Mouse (Mus musculus): ENCODE data around the gene Olfr1104.

The Olfr1104 gene

DNA sequence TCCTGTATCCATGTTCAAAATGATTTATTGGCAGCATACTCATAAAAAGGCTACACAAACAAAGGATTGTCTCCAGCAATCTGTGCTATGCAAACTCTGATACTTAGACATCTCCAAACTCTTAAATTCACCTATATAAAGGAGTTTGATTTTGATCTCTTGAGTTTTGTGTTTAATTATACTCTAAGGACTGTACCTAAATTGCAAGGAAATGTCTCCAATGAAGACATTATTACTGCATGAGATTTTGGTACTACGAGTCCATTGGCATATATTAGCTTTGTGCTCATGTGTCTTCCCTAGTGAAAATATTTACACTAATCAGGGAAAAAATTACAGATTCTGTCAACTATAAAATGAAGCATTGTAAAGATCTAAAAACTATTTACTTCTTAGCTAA lies at the start of gene Olfr1104:
TSS of gene Olfr1104 (minus strand) at position 101 of the 400 bp plus-strand sequence.
- DNase-seq (ENCODE audit: low spot score in 2 of 2): no peak

- no peak for DNase-seq (ENCODE audit: low spot score in 2 of 2)
Measured at GRCm38 (mm10) chr2:87075717-87076116, 48.8 kb upstream of the Olfr1104 start, which contains the start of gene Olfr1107. TSS of gene Olfr1107 (minus strand) at chr2:87075817.

DNA sequence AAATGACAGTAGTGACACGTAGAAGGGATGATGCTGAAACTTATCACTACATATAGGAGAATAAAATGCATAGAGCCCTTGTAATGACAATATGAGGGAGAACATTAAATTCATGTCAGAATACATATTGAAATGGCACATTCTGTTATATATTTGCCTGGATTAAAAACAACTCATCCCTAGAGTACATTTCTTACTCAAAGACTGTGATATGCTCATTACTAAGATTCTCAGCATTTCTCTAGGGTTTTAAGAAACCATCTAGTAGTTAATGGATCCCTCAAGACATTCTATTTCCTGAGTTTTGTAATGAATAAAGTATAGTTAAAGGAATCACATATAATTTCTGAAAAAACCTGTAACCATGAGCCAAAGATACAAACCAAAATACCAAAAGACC lies 25.3 kb upstream of the Olfr1104 start, which contains the start of gene Olfr1106:
TSS of gene Olfr1106 (minus strand) at position 101 of the 400 bp plus-strand sequence.
- no peak for DNase-seq (ENCODE audit: low spot score in 2 of 2)

GRCm38 (mm10) chr2:87036431-87036830 lies 9.6 kb upstream of the Olfr1104 start, which contains the start of gene Olfr1105:
TSS of gene Olfr1105 (minus strand) at chr2:87036531.
- DNase-seq (ENCODE audit: low spot score in 2 of 2): no peak

GRCm38 (mm10) chr2:86998098-86998497 lies 28.8 kb downstream of the Olfr1104 start, which contains the start of gene Olfr1102:
TSS of gene Olfr1102 (plus strand) at chr2:86998398.
- DNase-seq (ENCODE audit: low spot score in 2 of 2): no peak

DNA sequence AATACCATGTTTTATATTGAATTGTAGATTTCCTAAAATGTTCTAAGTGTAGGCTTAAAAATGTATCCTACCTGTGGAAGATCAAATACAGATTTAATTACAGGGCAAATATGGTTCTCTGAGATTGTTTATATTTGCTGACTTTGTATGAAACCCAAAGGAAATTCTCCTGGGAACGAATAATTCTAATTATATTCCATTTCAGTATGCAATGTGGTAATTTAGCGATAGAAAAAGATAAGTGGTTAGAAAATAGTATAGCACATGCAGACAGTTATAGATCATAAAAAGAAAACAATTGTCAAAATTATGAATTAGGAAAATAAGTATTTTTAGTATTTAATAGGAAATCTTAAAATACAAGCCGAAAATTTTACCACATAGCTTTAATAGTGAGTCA lies 35.8 kb downstream of the Olfr1104 start, which contains the start of gene Olfr1101:
TSS of gene Olfr1101 (minus strand) at position 101 of the 400 bp plus-strand sequence.
- DNase-seq (ENCODE audit: low spot score in 2 of 2): no peak

- DNase-seq (ENCODE audit: low spot score in 2 of 2): no peak
Measured at GRCm38 (mm10) chr2:86979854-86980253, 47.0 kb downstream of the Olfr1104 start, which contains the start of gene Olfr1100. TSS of gene Olfr1100 (minus strand) at chr2:86979954.

All from left cerebral cortex, adult 9 months (tissue).